Mouse (Mus musculus) intestine, embryonic 15.5 days (tissue): Measurements from ENCODE around the gene Ramp1. TPM values are rescaled to one million over a fixed set of nuclear protein-coding genes. Genes with fewer than 3 reads are reported as not detected.

Source experiments
- ATAC-seq: fragments of 200-750 bp; cut with Nextera tagmentation; 2 replicates; pipeline ENCODE4 v1.8.0; 2017; ENCODE audit warnings: moderate TSS enrichment, moderate library complexity
- H3K27ac ChIP-seq: fragments of 300-500 bp; sonication (generic); 2 replicates; pipeline ENCODE4 v1.5.1; 2015; ENCODE audit warnings: mild to moderate bottlenecking, inconsistent platforms
- H3K27me3 ChIP-seq: fragments of 300-500 bp; sonication (generic); replicated peaks from 2 replicates; pipeline ENCODE4 v1.6.1; 2015; ENCODE audit warnings: inconsistent platforms
- H3K36me3 ChIP-seq: fragments of 300-500 bp; sonication (generic); 2 replicates; pipeline ENCODE4 v1.6.1; 2015; ENCODE audit warnings: inconsistent platforms
- H3K4me1 ChIP-seq: fragments of 300-500 bp; sonication (generic); replicated peaks from 2 replicates; pipeline ENCODE4 v1.6.1; 2015; ENCODE audit warnings: inconsistent platforms
- H3K4me2 ChIP-seq: fragments of 300-500 bp; sonication (generic); replicated peaks from 2 replicates; pipeline ENCODE4 v1.6.1; 2015; ENCODE audit warnings: mild to moderate bottlenecking, inconsistent platforms
- H3K4me3 ChIP-seq: fragments of 300-500 bp; sonication (generic); replicated peaks from 2 replicates; pipeline ENCODE4 v1.5.1; 2015; ENCODE audit warnings: inconsistent platforms
- H3K9ac ChIP-seq: fragments of 300-500 bp; sonication (generic); 2 replicates; pipeline ENCODE4 v1.6.1; 2015; ENCODE audit warnings: inconsistent platforms
- H3K9me3 ChIP-seq: fragments of 300-500 bp; sonication (generic); 2 replicates; pipeline ENCODE4 v1.6.1; 2016; ENCODE audit warnings: inconsistent platforms
- WGBS: fragments of 180-500 bp; shearing (Covaris S2); methylation state at CpG from one replicate; pipeline ENCODE4 v1.1.7; 2015; 5-methylcytosine and 5-hydroxymethylcytosine counted together
- polyA plus RNA-seq: library from polyadenylated mRNA; unstranded; fragments of >200 nt; fragmentation: Nextera tagmentation; extraction: Ambion mirVana; gene quantifications from 2 replicates; pipeline ENCODE4 v1.2.1, GENCODE M21; 2015

Ramp1 gene
- polyA plus RNA-seq, result 7.9 and 9.4 TPM in 2 replicates

DNA sequence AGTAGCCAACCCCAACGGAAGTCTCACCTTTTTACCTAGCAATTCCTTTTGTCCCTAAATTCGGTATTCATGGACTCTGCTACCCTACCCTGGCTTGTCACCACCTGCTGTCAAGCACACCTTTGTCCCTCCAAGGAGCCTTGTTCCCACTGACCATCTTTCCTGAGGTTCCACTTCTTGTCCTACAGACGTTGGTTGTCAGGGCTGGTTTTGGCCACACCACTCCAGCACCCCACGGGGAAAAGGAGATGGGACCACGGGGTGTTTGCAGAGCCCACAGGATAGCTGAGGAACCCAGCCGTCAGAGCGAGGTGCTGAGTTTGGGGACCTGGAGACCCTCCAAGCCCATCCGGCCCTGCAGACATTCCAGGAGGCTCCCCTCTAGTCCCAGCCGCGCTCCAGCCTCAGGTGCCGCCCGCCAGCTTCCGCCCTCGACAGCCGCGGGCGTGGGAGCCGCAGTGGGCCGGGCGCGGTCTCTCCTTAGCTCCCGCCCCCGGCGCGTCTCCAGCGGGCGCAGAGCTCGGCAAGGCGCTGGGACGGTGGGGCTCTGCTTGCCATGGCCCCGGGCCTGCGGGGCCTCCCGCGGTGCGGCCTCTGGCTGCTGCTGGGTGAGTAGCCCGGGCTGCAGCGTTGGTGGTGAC lies at the start of gene Ramp1:
TSS of gene Ramp1 (plus strand) at position 290 of the 641 bp plus-strand sequence.
- Histone ChIP-seq H3K4me2 (peak within 1 kb of the TSS; percentile 90), H3K4me3 (peak within 1 kb of the TSS; percentile 47), H3K27me3 (peaks cover 15% of the 10 kb centered on the region; the same call in 1 of the 2 replicates), H3K36me3 (no peaks in the 10 kb centered on the region), H3K27ac (no peak within 1 kb of the TSS), H3K9me3 (no peaks in the 10 kb centered on the region), H3K4me1 (peaks cover 32% of the 10 kb centered on the region), H3K9ac (peak within 1 kb of the TSS; percentile 59)
- 3% methylated on average over 37 of the region's 37 CpGs for WGBS
- peak; percentile 72 for ATAC-seq

DNA sequence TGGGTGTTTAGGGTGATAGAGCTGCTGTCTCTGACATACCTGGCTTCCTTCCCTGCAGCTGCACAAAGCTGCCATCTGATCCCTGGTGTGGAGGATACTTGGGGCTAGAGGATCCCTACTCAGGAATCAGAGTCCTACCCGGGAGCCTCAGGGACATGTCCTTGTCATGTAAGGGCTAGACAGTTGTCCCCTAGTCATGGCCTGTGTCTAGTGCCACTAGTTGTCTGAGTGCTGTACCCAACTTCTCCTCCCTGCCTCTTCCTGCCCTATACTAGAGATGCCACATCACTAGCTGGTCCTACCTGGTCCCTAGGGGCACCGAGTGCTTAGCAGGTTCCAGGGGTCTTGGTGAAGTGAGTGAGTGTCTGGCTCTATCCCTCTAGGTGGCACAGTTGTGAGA lies 42.6 kb upstream of the Ramp1 start:
- Histone ChIP-seq H3K9ac (no peak overlapping the region), H3K27me3 (no peaks in the 10 kb centered on the region), H3K4me1 (no peaks in the 10 kb centered on the region), H3K9me3 (no peaks in the 10 kb centered on the region), H3K4me2 (no peak overlapping the region), H3K27ac (no peak overlapping the region), H3K36me3 (no peaks in the 10 kb centered on the region), H3K4me3 (no peak overlapping the region)
- no peak for ATAC-seq
- WGBS, result 71% methylated on average over 2 of the region's 2 CpGs

DNA sequence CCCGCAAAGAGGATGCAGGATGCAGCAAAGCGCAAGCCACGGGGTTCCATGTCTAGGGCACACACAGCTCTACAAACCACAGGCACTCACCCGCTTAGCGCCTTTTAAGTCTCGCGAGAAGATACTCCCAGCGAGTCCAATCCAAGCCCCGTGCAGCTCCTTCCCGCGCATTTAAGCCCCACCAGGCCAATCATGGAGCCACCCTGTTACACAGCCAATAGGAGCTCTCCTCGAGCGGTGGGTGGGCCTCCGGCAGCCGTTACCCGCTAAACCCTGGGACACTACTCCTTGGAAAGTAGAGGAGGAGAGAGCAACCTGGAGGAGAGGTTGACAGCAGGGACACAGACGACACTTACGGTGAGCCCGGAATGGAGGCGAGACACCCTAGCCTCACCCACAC lies 34.8 kb upstream of the Ramp1 start, which contains the start of gene Rbm44:
TSS of gene Rbm44 (plus strand) at position 277 of the 400 bp plus-strand sequence.
- Histone ChIP-seq H3K27ac (no peak within 1 kb of the TSS), H3K9me3 (no peaks in the 10 kb centered on the region), H3K4me3 (no peak within 1 kb of the TSS), H3K9ac (no peak within 1 kb of the TSS), H3K4me2 (no peak within 1 kb of the TSS), H3K36me3 (no peaks in the 10 kb centered on the region), H3K27me3 (no peaks in the 10 kb centered on the region), H3K4me1 (no peaks in the 10 kb centered on the region)
- ATAC-seq, result no peak
- 65% methylated on average over 20 of the region's 20 CpGs for WGBS

DNA sequence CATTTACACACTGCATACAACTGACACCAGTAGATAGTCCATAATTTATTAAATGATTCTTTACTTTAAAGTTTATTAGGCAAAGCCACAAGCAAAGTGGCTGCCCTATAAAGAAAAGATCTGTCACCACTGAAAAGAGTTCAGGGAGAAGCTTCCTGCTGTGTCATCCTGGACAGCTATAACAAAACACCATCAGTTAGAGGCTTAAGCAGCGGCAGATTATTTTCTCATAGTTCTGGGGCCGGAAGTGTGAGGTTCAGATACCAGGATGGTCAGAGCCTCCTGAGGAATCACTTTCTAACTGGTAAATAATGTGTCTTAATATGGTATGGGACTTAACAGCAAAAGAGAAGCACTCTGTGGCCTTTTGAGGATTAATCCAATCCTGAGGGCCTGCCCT lies 28.1 kb upstream of the Ramp1 start:
- H3K4me2 ChIP-seq, result no peak overlapping the region
- H3K36me3 ChIP-seq, result no peaks in the 10 kb centered on the region
- H3K27ac ChIP-seq, result no peak overlapping the region
- WGBS, result 66% methylated on average over 2 of the region's 2 CpGs
- H3K9ac ChIP-seq, result no peak overlapping the region
- ATAC-seq, result no peak
- no peaks in the 10 kb centered on the region for H3K4me1 ChIP-seq
- no peak overlapping the region for H3K4me3 ChIP-seq
- no peaks in the 10 kb centered on the region for H3K9me3 ChIP-seq
- H3K27me3 ChIP-seq, result no peaks in the 10 kb centered on the region

DNA sequence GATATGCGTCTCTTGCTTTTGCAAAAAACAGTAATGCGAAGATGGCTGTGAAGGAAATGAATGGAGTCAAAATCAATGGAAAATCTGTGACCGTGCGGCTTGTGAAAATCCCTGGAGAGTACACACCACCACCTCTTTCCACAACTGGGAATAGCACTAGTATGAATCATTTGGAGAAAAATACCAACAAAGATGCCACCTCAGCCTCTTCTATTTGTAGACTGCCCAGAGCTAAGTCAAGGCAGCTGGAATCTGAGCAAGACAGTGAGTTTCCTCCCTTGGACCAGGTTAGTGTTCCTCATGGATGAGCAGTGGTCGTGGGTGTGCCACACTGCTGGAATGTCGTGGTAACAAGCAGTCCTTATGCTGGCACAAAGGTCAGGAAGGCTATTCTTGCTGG lies 12.8 kb upstream of the Ramp1 start:
- no peaks in the 10 kb centered on the region for H3K9me3 ChIP-seq
- no peak overlapping the region for H3K27ac ChIP-seq
- H3K4me1 ChIP-seq, result no peaks in the 10 kb centered on the region
- no peak overlapping the region for H3K9ac ChIP-seq
- no peaks in the 10 kb centered on the region for H3K27me3 ChIP-seq
- H3K36me3 ChIP-seq, result no peaks in the 10 kb centered on the region
- H3K4me2 ChIP-seq, result no peak overlapping the region
- no peak overlapping the region for H3K4me3 ChIP-seq
- ATAC-seq, result no peak
- WGBS, result 74% methylated on average over 6 of the region's 6 CpGs

DNA sequence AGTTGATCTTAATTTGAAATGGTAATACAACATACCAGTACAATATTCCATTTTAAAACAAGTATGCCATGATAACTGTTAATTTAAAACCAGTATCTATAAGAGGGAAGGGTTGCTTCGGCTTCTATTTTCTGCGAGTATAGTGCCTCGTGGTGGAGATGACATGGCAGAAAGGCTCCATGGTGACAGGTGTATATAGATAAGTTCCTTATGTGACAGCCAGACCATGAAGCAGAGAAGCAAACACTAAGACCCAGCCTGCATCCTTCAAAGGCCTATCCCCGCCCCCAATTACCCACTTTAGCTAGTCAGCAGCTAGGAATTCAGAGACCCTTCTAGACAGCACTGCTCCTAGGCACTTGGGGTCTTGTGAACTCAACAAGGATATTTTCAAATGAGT lies 10.5 kb upstream of the Ramp1 start:
- no peaks in the 10 kb centered on the region for H3K27me3 ChIP-seq
- H3K4me1 ChIP-seq, result no peaks in the 10 kb centered on the region
- 79% methylated on average over 4 of the region's 4 CpGs for WGBS
- no peak overlapping the region for H3K9ac ChIP-seq
- no peak overlapping the region for H3K27ac ChIP-seq
- no peak for ATAC-seq
- no peak overlapping the region for H3K4me2 ChIP-seq
- H3K36me3 ChIP-seq, result no peaks in the 10 kb centered on the region
- H3K9me3 ChIP-seq, result no peaks in the 10 kb centered on the region
- no peak overlapping the region for H3K4me3 ChIP-seq

DNA sequence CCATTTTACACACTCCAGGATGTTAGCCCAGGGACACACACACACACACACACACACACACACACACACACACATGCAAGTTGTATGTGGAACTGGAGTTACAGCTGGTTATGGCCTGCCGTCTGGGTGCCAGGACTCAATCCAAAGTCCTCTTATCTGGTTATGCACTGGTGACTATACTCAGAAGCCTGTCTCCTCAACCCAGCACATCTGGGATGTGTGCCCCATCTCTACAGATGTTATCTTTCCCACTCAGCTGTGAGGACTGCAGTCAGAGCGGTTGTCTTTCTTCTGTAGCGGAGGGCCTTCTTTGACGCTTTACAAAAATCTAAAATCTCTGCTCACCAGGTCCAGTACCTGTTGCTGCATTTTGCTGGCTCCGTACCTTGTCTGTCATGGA lies 4.8 kb upstream of the Ramp1 start:
- no peak for ATAC-seq
- Histone ChIP-seq H3K4me1 (peaks cover 7% of the 10 kb centered on the region), H3K4me3 (no peak overlapping the region), H3K4me2 (no peak overlapping the region), H3K27me3 (peaks cover 6% of the 10 kb centered on the region; the same call in 1 of the 2 replicates), H3K27ac (no peak overlapping the region), H3K9me3 (no peaks in the 10 kb centered on the region), H3K36me3 (no peaks in the 10 kb centered on the region), H3K9ac (no peak overlapping the region)
- 91% methylated on average over 5 of the region's 5 CpGs for WGBS

DNA sequence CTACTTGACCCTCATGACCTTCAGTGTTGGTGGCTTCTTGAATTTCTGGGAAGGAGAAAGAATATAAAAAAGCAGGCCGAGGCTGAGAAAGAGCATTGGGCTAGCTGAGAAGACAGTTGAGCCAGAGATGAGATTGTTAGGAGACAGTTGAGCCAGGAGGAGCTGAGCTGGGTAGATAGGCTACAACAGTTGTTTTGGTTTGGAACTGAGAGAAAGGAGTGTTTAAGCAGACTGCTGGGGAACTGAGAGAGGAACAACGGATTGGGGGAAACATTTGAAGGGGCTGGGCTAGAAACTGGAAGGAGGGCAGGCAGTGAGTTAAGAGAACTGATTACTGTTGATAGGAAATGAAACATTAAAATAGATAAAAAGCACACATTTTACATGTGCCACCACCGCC lies 3.6 kb upstream of the Ramp1 start:
- no peaks in the 10 kb centered on the region for H3K9me3 ChIP-seq
- H3K4me1 ChIP-seq, result peaks cover 18% of the 10 kb centered on the region
- no peak overlapping the region for H3K4me3 ChIP-seq
- WGBS, result 51% methylated on average over 3 of the region's 3 CpGs
- no peak overlapping the region for H3K9ac ChIP-seq
- ATAC-seq, result no peak
- no peaks in the 10 kb centered on the region for H3K36me3 ChIP-seq
- peaks cover 15% of the 10 kb centered on the region; the same call in 1 of the 2 replicates for H3K27me3 ChIP-seq
- H3K27ac ChIP-seq, result no peak overlapping the region
- H3K4me2 ChIP-seq, result no peak overlapping the region

DNA sequence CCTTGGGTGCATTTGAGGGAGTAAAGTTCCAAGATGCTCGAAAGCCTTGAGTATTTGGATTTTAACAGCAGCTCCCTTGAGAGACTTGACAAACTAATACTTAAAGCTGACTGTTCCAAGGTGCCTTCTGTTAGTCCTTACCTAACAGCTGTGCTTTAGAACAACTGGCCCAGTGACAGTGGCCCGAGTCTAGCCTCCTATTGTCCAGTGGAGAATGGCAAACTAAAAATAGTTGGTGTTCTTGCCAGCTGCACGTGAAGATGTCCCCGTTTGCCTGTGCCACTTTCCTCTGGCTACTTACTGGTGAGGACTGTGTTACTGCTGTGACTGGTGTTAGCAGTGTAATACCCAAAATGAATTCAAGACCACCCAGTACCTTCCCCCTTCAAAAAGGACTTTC lies 2.8 kb upstream of the Ramp1 start:
- ATAC-seq, result no peak
- WGBS, result 80% methylated on average over 4 of the region's 4 CpGs

DNA sequence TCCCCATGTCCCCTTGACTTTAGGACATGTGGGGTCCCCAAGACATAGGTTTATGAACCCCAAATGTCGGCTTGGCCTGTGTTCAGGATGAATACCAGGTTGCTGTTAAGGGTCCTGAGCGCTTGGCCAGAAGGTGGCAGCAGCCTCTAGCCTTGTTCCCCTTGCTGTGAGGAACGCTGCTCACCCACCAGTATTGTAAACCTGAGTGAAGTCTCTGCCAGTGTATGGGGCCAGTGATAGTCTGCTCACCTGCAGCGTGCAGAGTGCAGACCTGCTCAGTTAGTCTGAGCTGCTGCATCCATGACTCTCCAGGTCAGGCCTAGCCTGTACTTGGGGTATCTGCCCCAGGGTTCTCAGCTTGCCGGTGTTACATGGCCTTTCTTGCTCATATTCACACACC lies 536 bp upstream of the Ramp1 start:
- Histone ChIP-seq H3K27ac (no peak overlapping the region), H3K27me3 (peaks cover 15% of the 10 kb centered on the region; the same call in 1 of the 2 replicates), H3K4me1 (peaks cover 32% of the 10 kb centered on the region), H3K36me3 (no peaks in the 10 kb centered on the region), H3K4me2 (peak overlapping the region; percentile 90; the same call in 1 of the 2 replicates), H3K9ac (no peak overlapping the region), H3K4me3 (no peak overlapping the region), H3K9me3 (no peaks in the 10 kb centered on the region)
- 33% methylated on average over 5 of the region's 5 CpGs for WGBS
- ATAC-seq, result peak; percentile 71

More for the DNA sequence above, 2.8 kb upstream of the Ramp1 start:
- no peaks in the 10 kb centered on the region for H3K36me3 ChIP-seq
- no peaks in the 10 kb centered on the region for H3K9me3 ChIP-seq
- no peak overlapping the region for H3K4me2 ChIP-seq
- peaks cover 26% of the 10 kb centered on the region for H3K4me1 ChIP-seq
- peaks cover 15% of the 10 kb centered on the region; the same call in 1 of the 2 replicates for H3K27me3 ChIP-seq
- H3K9ac ChIP-seq, result no peak overlapping the region
- H3K4me3 ChIP-seq, result no peak overlapping the region
- H3K27ac ChIP-seq, result no peak overlapping the region

DNA sequence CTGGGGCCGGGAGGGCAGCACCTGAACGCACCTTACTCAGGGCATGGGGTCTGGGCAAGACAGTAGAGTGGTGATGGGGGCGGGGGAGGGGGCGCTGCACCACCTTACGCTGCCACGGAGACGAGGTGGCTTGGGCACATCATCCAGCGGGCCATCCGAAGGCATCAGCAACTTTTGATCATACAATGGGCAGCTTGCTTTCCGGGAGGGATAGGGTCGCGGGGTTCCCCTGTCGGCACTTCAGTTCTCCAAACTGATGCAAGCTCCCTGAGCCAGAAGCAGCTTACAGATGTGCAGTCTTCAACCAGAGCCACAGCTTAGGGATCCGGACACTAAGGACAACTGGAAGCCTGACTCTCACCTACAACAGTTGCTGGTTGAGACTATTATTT lies 548 bp downstream of the Ramp1 start:
- peaks cover 32% of the 10 kb centered on the region for H3K4me1 ChIP-seq
- peak overlapping the region; percentile 47 for H3K4me3 ChIP-seq
- peak overlapping the region; percentile 59 for H3K9ac ChIP-seq
- H3K27ac ChIP-seq, result no peak overlapping the region
- no peaks in the 10 kb centered on the region for H3K9me3 ChIP-seq
- no peaks in the 10 kb centered on the region for H3K36me3 ChIP-seq
- H3K4me2 ChIP-seq, result peak overlapping the region; percentile 90
- H3K27me3 ChIP-seq, result peaks cover 18% of the 10 kb centered on the region; the same call in 1 of the 2 replicates
- ATAC-seq, result no peak
- WGBS, result 7% methylated on average over 14 of the region's 14 CpGs

DNA sequence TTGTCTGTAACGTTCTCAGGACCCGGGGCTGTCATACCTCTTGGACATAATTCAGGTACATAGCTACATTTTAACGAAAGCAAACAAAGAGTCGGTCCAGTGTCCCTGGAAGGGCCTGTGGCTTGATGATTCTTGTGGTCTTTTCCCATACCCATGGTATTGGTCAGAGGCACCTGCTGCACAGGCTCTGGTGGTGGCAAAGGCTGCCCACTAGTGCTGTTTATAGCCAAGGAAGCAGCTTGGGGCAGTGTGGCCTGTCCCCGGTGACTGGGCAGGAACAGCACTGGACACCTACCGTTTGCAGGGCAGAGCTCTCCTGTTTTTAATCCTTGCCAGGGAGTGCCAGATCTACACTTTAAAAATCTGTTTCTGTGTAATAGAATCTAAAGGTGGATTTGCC lies 1.1 kb downstream of the Ramp1 start:
- no peak for ATAC-seq
- H3K27ac ChIP-seq, result no peak overlapping the region
- H3K4me3 ChIP-seq, result no peak overlapping the region
- peaks cover 32% of the 10 kb centered on the region for H3K4me1 ChIP-seq
- no peaks in the 10 kb centered on the region for H3K36me3 ChIP-seq
- H3K4me2 ChIP-seq, result peak overlapping the region; percentile 90
- WGBS, result 55% methylated on average over 6 of the region's 6 CpGs
- H3K9me3 ChIP-seq, result no peaks in the 10 kb centered on the region
- no peak overlapping the region for H3K9ac ChIP-seq
- peaks cover 18% of the 10 kb centered on the region; the same call in 1 of the 2 replicates for H3K27me3 ChIP-seq

DNA sequence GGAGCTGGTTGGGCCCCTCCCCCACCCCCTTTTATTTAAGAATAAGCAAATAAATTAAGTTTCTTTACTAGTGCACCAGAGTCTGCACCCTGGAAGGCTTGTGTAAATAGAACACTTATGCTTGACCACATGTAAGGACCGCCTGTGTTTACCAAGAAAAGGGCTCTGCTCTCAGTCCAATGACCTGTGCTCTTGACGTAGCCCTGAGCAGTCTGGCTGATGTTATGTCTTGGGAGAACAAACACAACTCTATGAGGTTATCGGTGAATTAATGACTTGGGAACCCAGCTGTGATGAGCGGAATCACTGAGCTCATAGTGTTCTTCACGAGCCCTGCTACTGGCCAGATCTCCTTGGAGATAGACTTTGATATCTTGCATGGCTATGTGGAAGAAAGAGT lies 1.6 kb downstream of the Ramp1 start:
- 9% methylated on average over 5 of the region's 5 CpGs for WGBS
- no peaks in the 10 kb centered on the region for H3K9me3 ChIP-seq
- H3K4me1 ChIP-seq, result peaks cover 32% of the 10 kb centered on the region
- H3K4me3 ChIP-seq, result no peak overlapping the region
- H3K4me2 ChIP-seq, result no peak overlapping the region; the same call in 1 of the 2 replicates
- H3K27me3 ChIP-seq, result peaks cover 18% of the 10 kb centered on the region; the same call in 1 of the 2 replicates
- ATAC-seq, result peak; percentile 57
- H3K36me3 ChIP-seq, result no peaks in the 10 kb centered on the region
- no peak overlapping the region; the same call in 1 of the 2 replicates for H3K27ac ChIP-seq
- H3K9ac ChIP-seq, result no peak overlapping the region
